Mouse (Mus musculus): Measurements from ENCODE around the gene Vamp4. TPM values are rescaled to one million over a fixed set of nuclear protein-coding genes. Genes with fewer than 3 reads are reported as not detected.
A peak's percentile ranks its signal among the peaks of the same experiment; 100 is the strongest.

Vamp4 gene
- polyA plus RNA-seq, 1 experiment from 2014 or later, result 32.9 TPM

DNA sequence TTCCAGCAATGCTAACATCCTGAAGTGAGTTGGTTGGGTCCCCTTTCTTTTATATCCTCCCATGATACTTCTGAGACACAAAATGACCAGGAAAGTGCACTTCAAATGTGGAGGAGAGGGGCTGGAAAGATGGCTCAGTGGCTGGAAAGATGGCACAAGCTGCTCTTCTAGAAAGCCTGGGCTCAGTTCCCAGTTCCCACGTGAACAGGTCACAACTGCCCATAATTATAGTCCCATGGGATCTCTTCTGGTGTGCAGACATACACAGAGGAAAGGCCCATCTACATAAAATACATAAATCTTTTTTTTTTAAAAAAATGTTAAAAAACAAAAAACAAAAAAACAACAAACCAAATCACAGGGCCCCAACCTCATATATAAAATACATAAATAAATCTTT is 27.1 kb upstream of the Vamp4 start:
- TF ChIP-seq EP300 (optimal IDR thresholded peaks at IDR 0.05) (no peak), CTCF (IDR thresholded peaks at IDR 0.05; ENCODE audit: low read depth) (no peak)
- no peak for ATAC-seq (ENCODE audit: low FRiP score, low TSS enrichment)

DNA sequence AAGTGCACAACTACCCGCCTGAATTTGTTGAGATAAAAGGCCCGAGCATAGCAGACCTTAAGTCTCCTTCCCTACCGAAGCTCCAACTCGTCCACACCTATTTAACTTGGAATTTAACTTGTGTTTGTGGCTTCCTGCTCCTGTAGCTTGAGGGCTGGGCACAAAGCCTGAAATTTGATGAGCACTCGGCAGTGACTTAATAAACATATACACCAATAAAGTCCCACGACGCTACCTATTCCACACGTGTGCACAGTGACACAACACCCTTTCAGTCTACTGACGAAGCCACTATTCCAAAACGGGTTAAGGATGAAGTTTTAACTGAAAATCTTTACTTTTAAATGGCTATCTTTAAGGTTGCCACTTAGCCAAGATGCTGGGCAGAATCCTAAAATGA is 22.7 kb upstream of the Vamp4 start:
- no peak for DNase-seq (ENCODE audit: low spot score)
- H3K27ac ChIP-seq (replicated peaks), result peak overlapping the region; percentile 41; the same call in 1 of the 2 replicates
- peak overlapping the region; percentile 58 for H3K9ac ChIP-seq (ENCODE audit: low read length)
- H3K4me1 ChIP-seq (replicated peaks; ENCODE audit: control insufficient read depth, insufficient read depth), result no peaks in the 10 kb centered on the region
- no peaks in the 10 kb centered on the region for H3K9me3 ChIP-seq (ENCODE audit: control insufficient read depth, low read length)
- H3K4me3 ChIP-seq (ENCODE audit: low read depth, low read length), result peak overlapping the region; percentile 49
- no peaks in the 10 kb centered on the region for H3K27me3 ChIP-seq (ENCODE audit: control insufficient read depth, insufficient read depth, low read length)
- H3K4me2 ChIP-seq (replicated peaks; ENCODE audit: low read depth), result peak overlapping the region; percentile 68
- no peak for TF ChIP-seq CTCF (IDR thresholded peaks at IDR 0.05; ENCODE audit: low read depth)
- TF ChIP-seq EP300 (optimal IDR thresholded peaks at IDR 0.05), result no peak
- ATAC-seq (ENCODE audit: low FRiP score, low TSS enrichment), result no peak
- 3% methylated on average over 10 of the region's 10 CpGs for WGBS
- H3K36me3 ChIP-seq (ENCODE audit: control insufficient read depth, insufficient read depth, low read length), result peaks cover 4% of the 10 kb centered on the region; the same call in 1 of the 2 replicates

More for the DNA sequence above, 27.1 kb upstream of the Vamp4 start:
- 79% methylated on average over 1 of the region's 1 CpGs for WGBS
- no peak overlapping the region for H3K9ac ChIP-seq (ENCODE audit: low read length)
- no peak for DNase-seq (ENCODE audit: low spot score)
- no peaks in the 10 kb centered on the region for H3K27me3 ChIP-seq (ENCODE audit: control insufficient read depth, insufficient read depth, low read length)
- no peak overlapping the region for H3K4me2 ChIP-seq (replicated peaks; ENCODE audit: low read depth)
- no peaks in the 10 kb centered on the region for H3K4me1 ChIP-seq (replicated peaks; ENCODE audit: control insufficient read depth, insufficient read depth)
- H3K36me3 ChIP-seq (ENCODE audit: control insufficient read depth, insufficient read depth, low read length), result peaks cover 20% of the 10 kb centered on the region; the same call in 1 of the 2 replicates
- no peak overlapping the region for H3K27ac ChIP-seq (replicated peaks)
- no peak overlapping the region for H3K4me3 ChIP-seq (ENCODE audit: low read depth, low read length)
- H3K9me3 ChIP-seq (ENCODE audit: control insufficient read depth, low read length), result no peaks in the 10 kb centered on the region

DNA sequence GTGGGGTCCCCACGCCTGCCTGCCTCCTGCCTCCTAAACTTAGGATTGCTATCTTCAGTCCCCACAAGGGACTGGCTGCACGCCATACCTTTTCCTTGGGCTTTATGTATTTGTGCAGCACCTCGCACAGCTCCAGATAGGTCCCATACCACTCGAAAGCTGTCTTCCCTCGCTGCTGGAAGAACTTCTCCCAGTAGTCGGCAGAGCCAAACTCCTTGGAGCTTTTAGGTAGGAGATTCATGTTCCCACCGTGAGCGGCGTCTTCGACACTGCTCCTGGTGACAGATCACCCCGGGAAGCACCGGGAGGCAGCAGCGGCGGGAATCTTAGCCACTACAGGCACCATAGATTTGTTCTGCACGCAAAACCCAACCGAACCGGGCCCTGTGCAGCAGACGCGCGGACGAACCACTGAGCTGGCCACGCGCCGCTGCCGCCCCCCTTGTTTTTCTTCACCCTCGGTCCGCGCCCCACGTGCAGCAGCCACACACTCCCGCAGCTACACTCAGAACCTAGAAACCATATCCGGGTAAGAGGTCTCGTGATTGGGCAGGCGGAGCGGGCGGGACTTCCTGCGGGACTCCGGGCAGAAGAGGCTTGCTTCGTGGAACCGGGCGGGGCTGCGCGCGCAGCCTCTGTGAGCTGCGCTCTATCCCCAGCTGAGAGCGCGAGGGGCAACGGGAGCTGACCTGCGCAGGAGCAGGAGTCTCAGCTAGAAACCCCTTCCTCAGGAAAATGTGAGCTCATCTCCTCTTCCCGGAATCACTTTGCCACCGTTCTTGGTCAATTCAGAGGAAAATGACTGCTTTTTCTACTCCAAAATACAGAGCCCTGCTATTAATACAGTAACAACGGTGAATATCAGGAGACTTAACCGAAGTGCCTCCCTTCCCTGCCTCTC is 22.0 kb upstream of the Vamp4 start, which contains the start of gene Mettl13:
TSS of gene Mettl13 (minus strand) at position 536 of the 901 bp plus-strand sequence.
- peak; percentile 99 for ATAC-seq (ENCODE audit: low FRiP score, low TSS enrichment)
- TF ChIP-seq EP300 (optimal IDR thresholded peaks at IDR 0.05), result no peak
- peak; percentile 2; the same call in 1 of the 2 replicates for TF ChIP-seq CTCF (IDR thresholded peaks at IDR 0.05; ENCODE audit: low read depth)
- H3K9ac ChIP-seq (ENCODE audit: low read length), result peak within 1 kb of the TSS; percentile 58
- peak within 1 kb of the TSS; percentile 68 for H3K4me2 ChIP-seq (replicated peaks; ENCODE audit: low read depth)
- H3K36me3 ChIP-seq (ENCODE audit: control insufficient read depth, insufficient read depth, low read length), result peaks cover 4% of the 10 kb centered on the region; the same call in 1 of the 2 replicates
- under 1% methylated on average over 52 of the region's 52 CpGs for WGBS
- H3K27ac ChIP-seq (replicated peaks), result peak within 1 kb of the TSS; percentile 41
- H3K9me3 ChIP-seq (ENCODE audit: control insufficient read depth, low read length), result no peaks in the 10 kb centered on the region
- H3K4me1 ChIP-seq (replicated peaks; ENCODE audit: control insufficient read depth, insufficient read depth), result no peaks in the 10 kb centered on the region
- peak; percentile 95 for DNase-seq (ENCODE audit: low spot score)
- no peaks in the 10 kb centered on the region for H3K27me3 ChIP-seq (ENCODE audit: control insufficient read depth, insufficient read depth, low read length)
- peak within 1 kb of the TSS; percentile 49 for H3K4me3 ChIP-seq (ENCODE audit: low read depth, low read length)

DNA sequence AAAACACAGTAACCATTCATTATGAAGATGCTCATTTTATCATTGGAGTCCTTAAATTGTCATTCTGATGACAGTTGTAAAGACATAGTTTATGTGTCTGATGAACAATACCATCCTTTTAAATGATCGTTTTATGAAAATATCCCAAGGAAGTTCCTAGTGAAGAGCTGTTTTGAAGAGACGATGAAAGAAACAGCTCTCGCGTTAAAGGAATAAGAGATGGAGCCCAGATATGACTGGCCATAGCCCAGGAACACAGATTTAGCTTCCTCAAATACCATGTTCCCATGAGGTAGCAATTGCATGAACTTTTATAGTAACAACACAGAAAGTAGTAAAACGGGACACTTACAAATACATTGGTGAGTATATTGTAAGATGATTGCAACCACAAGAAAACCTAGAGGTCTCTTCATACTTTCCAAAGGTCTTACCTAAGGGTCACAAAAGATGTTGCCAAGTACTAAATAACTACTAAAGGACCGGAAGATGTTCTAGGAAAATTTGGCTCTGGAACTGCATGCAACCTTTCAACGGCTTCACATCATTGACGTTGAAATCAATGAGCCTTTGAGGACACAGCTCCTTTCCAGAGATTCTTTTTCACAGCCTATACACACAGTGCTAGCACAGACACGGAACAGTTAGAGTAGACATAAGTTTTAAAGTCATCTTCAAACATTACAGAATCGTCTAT is 21.2 kb upstream of the Vamp4 start:
- no peak for ATAC-seq (ENCODE audit: low FRiP score, low TSS enrichment)
- Histone ChIP-seq H3K27me3 (ENCODE audit: control insufficient read depth, insufficient read depth, low read length) (no peaks in the 10 kb centered on the region), H3K9me3 (ENCODE audit: control insufficient read depth, low read length) (no peaks in the 10 kb centered on the region), H3K4me2 (replicated peaks; ENCODE audit: low read depth) (peak overlapping the region; percentile 68), H3K4me3 (ENCODE audit: low read depth, low read length) (peak overlapping the region; percentile 49), H3K36me3 (ENCODE audit: control insufficient read depth, insufficient read depth, low read length) (peaks cover 4% of the 10 kb centered on the region; the same call in 1 of the 2 replicates), H3K27ac (replicated peaks) (no peak overlapping the region), H3K9ac (ENCODE audit: low read length) (peak overlapping the region; percentile 58; the same call in 1 of the 2 replicates), H3K4me1 (replicated peaks; ENCODE audit: control insufficient read depth, insufficient read depth) (no peaks in the 10 kb centered on the region)
- 57% methylated on average over 10 of the region's 10 CpGs for WGBS
- TF ChIP-seq CTCF (IDR thresholded peaks at IDR 0.05; ENCODE audit: low read depth) (no peak), EP300 (optimal IDR thresholded peaks at IDR 0.05) (no peak)
- no peak for DNase-seq (ENCODE audit: low spot score)

DNA sequence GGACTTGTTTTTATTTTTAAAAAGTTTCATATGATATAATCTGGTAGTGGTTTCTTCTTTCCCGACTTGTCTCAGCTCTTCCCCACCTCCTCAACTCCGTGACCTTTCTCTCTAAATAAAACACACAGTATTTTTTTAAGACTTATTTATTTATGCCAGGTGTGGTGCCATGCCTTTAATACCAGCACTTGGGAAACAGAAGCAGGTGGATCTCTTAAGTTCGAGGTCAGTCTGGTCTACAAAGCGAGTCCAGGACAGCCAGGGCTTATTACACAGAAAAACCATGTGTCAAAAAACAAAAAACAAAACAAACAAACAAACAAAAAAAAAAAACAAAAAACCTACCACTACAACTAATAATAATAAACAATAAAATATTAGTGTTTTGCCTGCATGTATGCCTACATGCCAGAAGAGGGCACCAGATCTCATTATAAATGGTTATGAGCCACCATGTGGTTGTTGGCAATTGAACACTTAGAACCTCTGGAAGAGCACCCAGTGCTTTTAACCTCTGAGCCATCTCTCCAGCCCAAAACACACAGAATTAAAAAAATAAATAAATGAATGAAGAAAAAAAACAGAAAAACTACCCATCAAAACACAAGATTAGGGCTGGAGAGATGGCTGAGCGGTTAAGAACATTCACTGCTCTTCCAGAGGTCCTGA is 20.6 kb upstream of the Vamp4 start:
- DNase-seq (ENCODE audit: low spot score) (no peak), ATAC-seq (ENCODE audit: low FRiP score, low TSS enrichment) (no peak)
- H3K27ac ChIP-seq (replicated peaks), result no peak overlapping the region
- H3K27me3 ChIP-seq (ENCODE audit: control insufficient read depth, insufficient read depth, low read length), result no peaks in the 10 kb centered on the region
- H3K9me3 ChIP-seq (ENCODE audit: control insufficient read depth, low read length), result no peaks in the 10 kb centered on the region
- H3K9ac ChIP-seq (ENCODE audit: low read length), result no peak overlapping the region
- no peak overlapping the region for H3K4me3 ChIP-seq (ENCODE audit: low read depth, low read length)
- H3K36me3 ChIP-seq (ENCODE audit: control insufficient read depth, insufficient read depth, low read length), result peaks cover 4% of the 10 kb centered on the region; the same call in 1 of the 2 replicates
- TF ChIP-seq CTCF (IDR thresholded peaks at IDR 0.05; ENCODE audit: low read depth), result peak; percentile 83
- no peak for TF ChIP-seq EP300 (optimal IDR thresholded peaks at IDR 0.05)
- H3K4me2 ChIP-seq (replicated peaks; ENCODE audit: low read depth), result no peak overlapping the region
- 64% methylated on average over 5 of the region's 5 CpGs for WGBS
- H3K4me1 ChIP-seq (replicated peaks; ENCODE audit: control insufficient read depth, insufficient read depth), result no peaks in the 10 kb centered on the region

Data from stomach, postnatal 0 days (tissue).